Mouse (Mus musculus) kidney, adult 8-10 months (tissue): Measurements from ENCODE around the gene Usp49.
"Not testable (repeated sequence)": the region's sequence is repeated elsewhere in the genome, so short reads cannot be mapped to it uniquely, and the experiment has no call there.

Source experiments
- DNase-seq, 2 experiments: peaks; one replicate each; pipeline ENCODE4 v3.0.0; 2022

The Usp49 gene

GRCm38 (mm10) chr17:47651953-47652352 is 21.5 kb downstream of the Usp49 start:
- DNase-seq = no peak

- not testable (repeated sequence) for DNase-seq
These were observed 23.9 kb downstream of the Usp49 start for GRCm38 (mm10) chr17:47654346-47654745.

DNA sequence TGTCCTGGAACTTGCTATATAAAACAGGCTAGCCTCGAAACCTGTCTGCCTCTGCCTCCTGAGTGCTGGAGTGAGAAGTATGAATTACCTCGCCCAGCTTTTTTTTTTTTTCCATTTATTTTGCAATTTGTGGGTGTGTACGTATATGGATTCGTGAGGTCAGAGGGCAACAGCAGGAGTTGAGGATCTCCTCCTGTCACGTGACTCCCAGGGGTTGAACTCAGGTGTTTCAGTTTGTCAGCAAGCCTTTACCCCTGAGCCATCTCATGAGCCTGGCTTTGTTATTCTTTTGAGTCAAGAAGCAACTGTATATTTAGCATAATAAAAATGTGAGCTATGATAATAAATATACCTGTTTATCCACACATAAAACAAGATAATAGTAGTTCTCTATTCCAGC is 25.2 kb downstream of the Usp49 start:
- DNase-seq = no peak

DNA sequence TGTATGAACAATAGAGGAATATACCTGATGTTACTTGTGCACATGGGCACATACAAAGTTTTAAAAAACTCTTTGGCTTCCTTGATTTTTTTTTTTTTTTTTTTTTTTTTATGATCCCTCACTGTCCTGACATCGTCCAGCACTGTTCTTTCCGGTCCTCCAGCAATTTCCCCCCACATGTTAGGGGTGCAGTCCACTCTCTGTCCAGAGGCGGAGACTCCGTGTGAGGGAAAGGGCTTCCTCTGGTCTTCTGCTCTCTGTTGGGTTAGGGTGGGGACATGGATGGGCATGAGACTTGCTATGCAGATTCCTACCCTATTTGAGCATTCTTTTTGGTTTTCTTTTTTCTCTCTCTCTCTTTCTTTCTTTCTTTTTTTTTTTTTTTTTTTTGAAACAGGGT is 27.4 kb downstream of the Usp49 start:
- DNase-seq = no peak

DNA sequence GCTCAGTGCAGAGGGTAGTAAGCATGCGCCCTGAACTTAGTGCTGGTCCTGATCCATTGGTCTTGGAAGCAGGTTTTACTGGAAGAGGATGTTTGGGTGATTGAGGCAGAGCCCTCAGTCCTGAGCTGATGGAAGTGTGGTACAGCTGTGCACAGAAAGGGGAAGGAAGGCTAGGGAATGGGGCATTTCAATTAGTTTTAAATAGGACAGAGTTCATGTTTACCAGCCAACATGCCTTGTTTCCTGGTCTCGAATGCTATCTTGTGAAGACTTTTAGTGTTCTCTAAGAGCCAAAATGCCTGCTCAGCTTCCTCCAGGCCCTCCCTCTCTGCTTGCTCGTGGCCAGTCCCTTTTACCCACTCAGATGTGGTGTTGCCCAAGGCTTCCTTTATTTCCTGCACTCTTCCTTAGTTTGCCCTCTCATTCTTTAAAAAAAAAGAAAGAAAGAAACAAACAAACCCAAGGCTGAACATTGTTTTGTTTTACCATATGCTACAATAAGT is 28.3 kb downstream of the Usp49 start:
- DNase-seq = no peak

- no peak for DNase-seq
These were observed 32.7 kb downstream of the Usp49 start for GRCm38 (mm10) chr17:47663009-47663713.

GRCm38 (mm10) chr17:47664474-47664873 is 34.0 kb downstream of the Usp49 start:
- no peak for DNase-seq

- DNase-seq = no peak
These were observed 38.7 kb downstream of the Usp49 start for GRCm38 (mm10) chr17:47669166-47669565.

DNA sequence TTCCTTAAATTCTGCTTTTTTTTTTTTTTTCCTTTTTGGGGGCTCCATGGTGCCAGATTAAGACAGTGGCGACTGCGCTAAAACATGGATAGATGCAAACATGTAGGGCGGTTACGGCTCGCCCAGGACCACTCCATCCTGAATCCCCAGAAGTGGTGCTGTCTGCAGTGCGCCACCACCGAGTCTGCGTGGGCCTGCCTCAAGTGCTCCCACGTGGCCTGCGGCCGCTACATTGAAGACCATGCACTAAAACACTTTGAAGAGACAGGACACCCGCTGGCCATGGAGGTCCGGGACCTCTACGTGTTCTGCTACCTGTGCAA is 41.5 kb downstream of the Usp49 start:
- no peak for DNase-seq

GRCm38 (mm10) chr17:47672311-47673111 is 42.0 kb downstream of the Usp49 start:
- peak; percentile 54 to 66 for DNase-seq

DNA sequence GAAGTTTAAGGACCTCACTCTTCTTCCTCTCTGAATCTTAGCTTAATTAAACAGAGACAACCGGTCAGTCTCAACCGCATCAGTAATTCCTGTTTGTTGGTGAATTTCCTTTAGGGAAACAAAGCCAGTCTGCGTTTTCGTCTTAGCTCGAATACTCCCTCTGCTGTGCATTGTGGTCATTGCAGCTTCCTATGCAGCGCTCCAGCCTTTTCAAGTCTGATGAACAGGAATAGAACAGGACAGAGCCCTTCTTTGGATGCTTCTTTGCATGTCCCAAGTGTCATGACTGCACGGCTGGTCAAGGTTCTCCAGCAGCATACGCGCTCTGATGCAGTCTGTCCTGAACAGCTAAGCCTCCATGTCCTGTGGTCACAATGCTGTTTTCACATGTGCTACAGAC is 46.1 kb downstream of the Usp49 start:
- DNase-seq = peak in 1 of 2 experiments; percentile 83

GRCm38 (mm10) chr17:47678238-47678637 is 47.7 kb downstream of the Usp49 start:
- DNase-seq = no peak

DNA sequence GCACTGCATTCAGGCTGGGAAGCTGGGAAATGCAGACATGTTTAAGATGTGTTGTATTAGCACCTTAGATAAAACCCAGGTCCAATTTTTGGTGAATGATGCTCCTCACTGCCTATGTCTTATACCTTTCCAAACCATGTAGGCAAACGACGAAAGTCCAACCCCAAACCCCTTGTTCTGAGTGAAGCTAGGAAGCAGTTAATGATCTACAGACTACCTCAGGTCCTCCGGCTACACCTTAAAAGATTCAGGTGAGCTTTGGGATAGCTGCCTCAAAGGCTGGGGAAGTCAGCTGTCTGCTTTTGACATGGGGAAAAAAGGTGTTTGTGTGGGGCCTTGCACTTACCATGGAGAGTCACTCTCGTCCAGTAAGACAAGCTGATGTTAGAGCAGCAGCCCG is 48.2 kb downstream of the Usp49 start:
- DNase-seq = no peak

- no peak for DNase-seq
These were observed 52.3 kb downstream of the Usp49 start for GRCm38 (mm10) chr17:47682836-47683235.

- peak; percentile 96 for DNase-seq
These were observed 57.2 kb downstream of the Usp49 start for GRCm38 (mm10) chr17:47687409-47688343.

DNA sequence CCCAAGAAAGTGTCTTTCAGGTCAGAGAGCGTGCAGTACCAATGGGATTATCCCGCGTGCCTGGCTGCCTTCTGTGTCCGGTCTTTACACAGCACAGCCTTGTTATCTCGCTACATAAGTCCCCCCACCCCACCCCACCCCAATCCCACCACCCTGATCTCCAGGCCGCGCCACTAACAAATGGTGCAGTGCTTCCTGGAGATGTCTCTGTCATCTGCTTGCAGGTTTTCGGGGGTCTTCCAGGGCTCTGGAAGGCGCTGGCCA is 57.8 kb downstream of the Usp49 start, which contains the start of gene Tomm6:
Gene Tomm6, minus strand, starts transcription at position 43 of the 264 bp plus-strand sequence.
- DNase-seq = no peak

GRCm38 (mm10) chr17:47688608-47689575 is 58.4 kb downstream of the Usp49 start, which contains the start of gene Frs3:
Gene Frs3 (plus strand): TSS chr17:47689030.
- peak in 1 of 2 experiments; percentile 46 for DNase-seq

DNA sequence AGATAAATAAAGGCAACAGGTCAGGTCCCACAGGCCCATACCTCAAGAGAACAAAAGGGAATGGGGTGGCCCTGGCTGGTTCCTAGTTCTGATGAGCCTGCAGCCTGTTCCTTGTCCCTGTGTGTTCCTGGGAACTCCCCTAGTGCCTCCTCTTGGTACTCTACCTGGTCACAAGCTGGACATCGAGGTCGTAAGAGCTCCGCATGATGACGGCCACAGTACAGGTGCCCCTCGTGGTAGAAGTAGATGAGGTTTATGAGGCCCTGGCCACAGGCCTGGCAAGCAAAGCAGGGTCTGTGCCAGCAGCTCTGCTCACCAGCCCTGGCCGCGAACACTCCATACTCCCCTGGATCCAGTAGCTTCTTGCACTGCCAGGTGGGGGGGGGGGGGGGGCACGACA is 59.4 kb downstream of the Usp49 start:
- no peak for DNase-seq

DNA sequence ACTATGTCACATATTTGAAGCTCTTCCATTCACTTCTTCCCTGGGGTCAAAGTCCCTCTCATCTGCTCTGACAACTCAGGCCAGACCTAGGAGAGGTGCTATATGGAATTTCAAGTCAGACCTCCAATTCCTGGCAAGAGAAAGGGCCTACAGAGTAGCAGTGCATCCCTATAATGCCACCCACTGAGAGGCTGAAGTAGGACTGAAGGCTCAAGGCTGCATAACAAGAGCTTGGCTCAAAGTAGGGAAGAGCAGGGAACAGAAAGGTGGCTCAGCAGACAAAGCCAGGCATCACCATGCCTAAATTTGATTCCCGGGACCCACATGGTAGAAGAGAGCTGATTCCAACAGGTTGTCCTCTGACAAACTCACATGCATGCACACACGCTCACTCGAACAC is 61.2 kb downstream of the Usp49 start:
- DNase-seq = no peak

DNA sequence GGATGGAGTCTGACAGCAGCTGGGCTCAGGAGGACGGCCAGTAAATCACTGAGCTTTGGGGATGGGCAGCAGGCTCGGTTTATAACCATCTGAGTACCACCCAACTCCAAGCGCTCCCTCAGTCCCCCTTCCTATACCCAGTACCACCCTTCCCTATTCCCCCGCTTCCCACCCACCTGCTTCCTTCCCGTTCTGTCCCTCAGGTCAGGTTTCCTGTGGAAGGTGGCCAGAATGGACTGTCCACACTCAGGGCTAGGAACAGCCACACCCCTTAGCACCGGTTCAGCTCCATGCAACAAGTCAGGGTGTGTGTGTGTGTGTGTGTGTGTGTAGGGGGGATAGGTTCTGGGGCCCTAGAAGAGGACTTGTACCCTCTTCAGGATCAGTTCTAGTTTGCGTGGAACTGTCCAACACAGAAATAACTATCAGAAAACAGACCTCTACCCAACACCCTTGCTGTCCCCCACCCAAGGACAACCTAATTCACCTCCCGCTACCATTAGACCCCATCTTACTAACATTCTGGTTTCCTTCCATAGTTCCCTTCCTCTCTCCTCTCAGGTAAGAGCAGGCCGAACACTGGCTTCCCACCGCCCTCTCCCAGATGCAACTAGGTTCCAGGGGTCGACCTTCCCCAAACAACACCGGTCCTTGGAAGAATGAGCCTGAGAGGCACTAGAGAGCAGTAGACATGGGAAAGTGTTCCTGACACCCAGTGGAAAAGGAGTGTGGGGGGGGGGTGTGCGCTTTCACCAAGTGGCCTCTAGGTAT is 63.4 kb downstream of the Usp49 start:
- DNase-seq = no peak

- DNase-seq = no peak
These were observed 63.8 kb downstream of the Usp49 start, which contains the start of gene Gm21981 for GRCm38 (mm10) chr17:47694442-47694502. Gene Gm21981 (minus strand): TSS chr17:47694455.
